Mouse (Mus musculus) heart, adult 8-10 months (tissue): Measurements from ENCODE around the gene Dcun1d4. TPM values are rescaled to one million over a fixed set of nuclear protein-coding genes. Genes with fewer than 3 reads are reported as not detected.

ENCODE experiments used
- DNase-seq: peaks from one replicate; pipeline ENCODE4 v3.0.0; 2022; ENCODE audit warnings: low spot score
- total RNA-seq, 4 experiments: library from RNA; stranded (reverse); gene quantifications; 2 replicates each; pipeline ENCODE4 v1.2.4; 2022

Dcun1d4 gene
- total RNA-seq, 4 experiments from 2014 or later, result 14.0 to 18.6 (median 17.7) TPM

DNA sequence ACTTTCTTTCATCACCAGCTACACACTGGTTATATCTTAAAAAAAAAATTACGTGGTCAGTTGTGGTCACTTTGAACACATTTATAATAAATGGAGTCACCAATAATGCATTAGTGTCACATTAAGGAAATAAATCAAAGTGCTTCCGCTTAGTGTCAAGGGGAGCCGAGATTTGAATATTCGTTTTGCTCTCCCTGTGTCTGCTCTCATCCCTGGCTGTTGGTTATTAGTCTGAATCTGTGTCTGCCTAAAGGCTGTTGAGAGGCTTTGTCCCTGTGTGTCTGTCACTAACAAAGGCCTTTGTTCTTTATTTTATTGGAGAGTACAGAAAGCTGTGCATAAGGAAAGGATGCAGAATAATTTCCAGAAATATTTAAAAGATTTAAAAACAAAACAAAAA, 105.8 kb downstream of the Dcun1d4 start:
- DNase-seq, result no peak

DNA sequence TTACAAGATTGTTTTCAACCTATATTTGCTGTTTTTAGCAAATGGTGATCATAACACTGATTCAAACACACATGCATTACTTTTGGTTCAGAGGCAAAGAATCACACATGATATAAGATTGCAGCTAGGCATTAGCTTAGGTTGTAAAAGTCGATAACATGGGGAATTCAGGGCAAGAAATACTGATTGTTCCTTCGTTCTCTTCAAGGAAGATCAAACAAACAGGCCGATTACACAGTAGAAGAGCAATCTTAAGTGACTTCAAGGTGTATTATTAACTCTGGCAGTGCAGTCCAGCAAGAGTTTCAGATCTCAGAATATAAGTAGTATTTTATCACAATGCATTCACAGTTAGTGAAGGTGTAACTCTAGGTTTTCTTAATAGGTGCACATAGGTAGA, 106.3 kb downstream of the Dcun1d4 start:
- DNase-seq, result no peak

DNA sequence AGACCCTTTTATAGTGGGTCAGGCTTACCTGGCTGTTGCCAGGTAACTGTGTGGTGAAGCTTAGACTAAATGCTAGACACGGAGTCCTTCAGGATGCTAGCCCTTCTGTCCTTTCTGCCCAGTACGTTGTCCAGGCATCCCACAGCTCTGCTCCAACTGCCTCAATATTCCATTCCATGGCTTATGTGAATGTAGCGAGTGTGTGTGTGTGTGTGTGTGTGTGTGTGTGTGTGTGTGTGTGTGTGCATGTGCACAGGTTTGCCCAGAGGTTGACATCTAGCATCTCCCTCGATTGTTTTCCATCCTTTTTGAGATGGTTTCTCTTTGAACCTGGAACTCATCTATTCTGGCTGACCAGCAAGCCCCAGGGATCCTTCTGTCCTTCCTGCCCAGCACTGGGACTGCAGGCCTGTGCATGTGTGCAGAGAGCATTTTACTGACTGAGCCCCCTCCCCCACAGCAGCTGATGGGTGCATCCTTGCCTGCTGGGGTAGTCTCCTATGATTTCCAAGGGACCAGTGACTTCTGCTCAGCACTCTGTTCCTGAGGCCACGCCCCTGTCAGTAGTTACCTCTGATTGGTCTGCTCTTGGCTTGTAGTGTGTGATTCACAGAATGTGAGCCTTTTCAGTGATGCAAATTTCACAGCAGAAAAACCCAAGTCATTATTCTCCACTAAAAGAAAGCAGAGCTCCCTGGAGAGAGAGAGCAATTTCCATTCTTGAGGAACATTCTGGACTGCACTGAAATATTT, 118.3 kb downstream of the Dcun1d4 start:
- no peak for DNase-seq

DNA sequence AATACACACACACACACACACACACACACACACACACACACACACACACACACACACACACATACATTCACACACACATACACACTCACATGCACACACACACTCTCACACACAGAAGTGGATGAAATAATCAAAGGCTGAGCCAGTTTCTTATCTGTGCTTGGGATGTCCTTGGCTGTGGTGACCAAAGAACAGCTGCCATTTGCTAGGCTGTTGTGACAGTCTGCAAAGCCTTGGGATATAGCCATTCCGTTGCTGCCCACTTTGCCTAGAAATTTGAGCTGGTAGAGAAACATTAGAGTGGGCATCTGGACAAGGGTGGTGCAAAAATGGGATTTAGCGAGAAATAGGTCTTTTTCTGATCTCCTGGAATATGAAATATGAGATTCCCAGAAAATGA, 119.2 kb downstream of the Dcun1d4 start:
- DNase-seq, result no peak

DNA sequence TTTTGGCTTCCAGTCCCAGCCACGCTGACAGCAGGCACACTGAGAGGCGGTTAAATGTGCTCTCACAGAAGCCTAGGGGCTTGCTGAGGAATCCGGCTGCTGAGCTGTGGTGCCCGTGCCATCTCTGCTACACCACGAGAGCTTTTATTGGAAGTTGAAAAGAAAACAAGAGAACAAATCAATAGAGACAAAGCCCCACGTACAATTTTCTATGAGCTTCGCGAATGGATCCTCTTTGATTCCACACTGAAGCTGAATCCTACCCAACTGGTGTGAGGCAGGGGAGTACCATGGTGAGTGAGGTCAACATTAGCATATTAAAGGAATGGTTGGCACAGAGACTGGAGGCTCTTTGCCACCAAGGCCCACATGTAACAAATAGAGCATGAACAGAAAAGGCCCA, 120.6 kb downstream of the Dcun1d4 start:
- no peak for DNase-seq

DNA sequence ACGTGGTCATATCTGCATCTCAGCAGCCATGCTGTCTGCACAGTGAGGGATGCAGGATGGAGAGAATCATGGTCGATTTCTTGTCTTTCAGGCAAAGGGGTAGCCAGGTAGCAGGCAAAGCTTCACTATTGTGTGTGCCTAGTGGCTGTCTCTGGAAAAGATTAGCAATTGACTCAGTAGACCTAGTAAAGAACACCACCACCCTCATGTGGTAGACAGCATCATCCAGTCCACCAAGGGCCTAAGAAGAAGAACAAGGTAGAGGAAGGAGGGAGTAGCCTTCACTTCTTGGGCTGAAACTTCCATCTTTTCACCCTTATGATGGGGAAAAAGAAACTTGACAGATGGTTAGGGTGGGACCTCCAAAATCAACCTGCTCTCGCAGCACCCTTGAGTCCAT, 122.1 kb downstream of the Dcun1d4 start:
- no peak for DNase-seq

DNA sequence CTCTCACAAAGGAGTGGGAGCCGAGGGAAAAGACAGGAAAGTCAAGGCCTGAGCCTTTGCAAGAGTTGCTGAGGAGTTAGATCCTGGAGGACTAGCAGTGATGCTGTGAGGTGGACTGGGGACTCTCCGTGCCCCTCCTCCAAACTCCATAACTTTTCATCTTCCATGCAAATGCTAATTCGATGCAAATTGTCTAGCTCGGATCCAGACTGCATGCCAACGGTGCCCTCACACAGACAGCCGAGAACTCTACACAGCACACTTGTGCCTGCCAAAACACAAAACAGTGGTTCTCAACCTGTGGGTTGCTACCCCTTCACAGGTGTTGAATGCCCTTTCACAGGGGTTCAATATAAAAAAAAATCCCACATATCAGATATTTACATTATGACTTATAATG, 123.7 kb downstream of the Dcun1d4 start:
- no peak for DNase-seq

DNA sequence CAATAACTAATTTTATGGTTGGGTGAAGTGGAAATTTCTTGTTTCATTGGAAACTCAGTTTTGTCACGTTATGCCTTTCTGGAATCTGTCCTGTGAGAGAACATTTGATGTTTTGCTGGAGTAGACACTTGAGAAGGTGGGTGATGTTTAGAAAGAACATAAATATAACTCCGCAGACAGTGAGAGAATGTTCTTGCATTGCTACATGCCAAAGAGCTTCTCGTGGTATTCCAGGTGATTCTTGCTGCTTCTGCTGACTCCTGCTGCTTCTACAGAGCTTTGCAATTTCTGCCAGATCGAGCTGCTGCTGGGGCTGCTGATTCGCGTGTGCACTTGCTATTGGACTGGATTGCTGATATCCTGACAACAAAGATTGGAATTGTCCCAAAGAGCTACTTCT, 124.2 kb downstream of the Dcun1d4 start:
- DNase-seq, result no peak

Other genes starting within 250 kb of the Dcun1d4 start
- 10 to 100 TPM; 32.7 to 38.8 (median 35.1) TPM for gene Fryl, start 224.4 kb upstream of the Dcun1d4 start, total RNA-seq
- 100 to 1,000 TPM; 233 to 264 (median 240) TPM for gene Ociad1, start 188.2 kb upstream of the Dcun1d4 start, total RNA-seq
- gene Ociad2, start 140.0 kb upstream of the Dcun1d4 start, total RNA-seq, result 10 to 100 TPM; 10.4 to 20.9 (median 15.1) TPM
- gene Cwh43, start 74.9 kb upstream of the Dcun1d4 start, total RNA-seq, result not detected
- under 1 TPM in 1 of 4 experiments, not detected in 3; 0.12 TPM for gene Lrrc66, start 151.5 kb downstream of the Dcun1d4 start, total RNA-seq
- 100 to 1,000 TPM; 113 to 128 (median 122) TPM for gene Sgcb, start 166.8 kb downstream of the Dcun1d4 start, total RNA-seq
- under 1 TPM; 0.22 to 0.37 (median 0.33) TPM for gene Spata18, start 170.4 kb downstream of the Dcun1d4 start, total RNA-seq